Mouse (Mus musculus) liver, embryonic 14.5 days (tissue): ENCODE results near the gene Slc17a3. TPM values are rescaled to one million over a fixed set of nuclear protein-coding genes. Genes with fewer than 3 reads are reported as not detected.
A peak's percentile ranks its signal among the peaks of the same experiment; 100 is the strongest.

Source experiments
- ATAC-seq: fragments of 200-750 bp; cut with Nextera tagmentation; 2 replicates; pipeline ENCODE4 v1.8.0; 2017; ENCODE audit warnings: moderate number of reproducible peaks, mild to moderate bottlenecking, moderate library complexity; ENCODE audit not compliant: insufficient read depth
- DNase-seq, 3 experiments: peaks; one replicate each; pipeline ENCODE4 v3.0.0-alpha.2; 2012 to 2013; ENCODE audit warnings: low read depth in 3 of 3, low spot score in 3 of 3
- H3K27ac ChIP-seq: fragments of 300-500 bp; sonication (generic); 2 replicates; pipeline ENCODE4 v1.5.1; 2014; ENCODE audit warnings: moderate library complexity, mild to moderate bottlenecking, control low read depth, inconsistent platforms
- H3K27me3 ChIP-seq: fragments of 300-500 bp; sonication (generic); 2 replicates; pipeline ENCODE4 v1.6.1; 2014; ENCODE audit warnings: mild to moderate bottlenecking, low read length, moderate library complexity; ENCODE audit not compliant: control insufficient read depth, insufficient read depth
- H3K36me3 ChIP-seq: fragments of 300-500 bp; sonication (generic); replicated peaks from 2 replicates; pipeline ENCODE4 v1.6.1; 2014; ENCODE audit warnings: low read depth; ENCODE audit not compliant: control insufficient read depth, insufficient read depth
- H3K4me1 ChIP-seq, 2 experiments: fragments of 200-500 bp in 1 of 2; fragments of 300-500 bp in 1 of 2; sonication (generic) in 1 of 2; replicated peaks; 2 replicates each; pipeline ENCODE4 v1.6.1; 2012 to 2014; ENCODE audit warnings: antibody characterized with exemption in 1 of 2, inconsistent platforms in 1 of 2, low read length in 1 of 2; ENCODE audit not compliant: control insufficient read depth in 2 of 2, insufficient read depth in 2 of 2
- H3K4me2 ChIP-seq: fragments of 300-500 bp; sonication (generic); 2 replicates; pipeline ENCODE4 v1.6.1; 2014; ENCODE audit warnings: low read depth, mild to moderate bottlenecking, control low read depth, moderate library complexity
- H3K4me3 ChIP-seq, 2 experiments: fragments of 200-500 bp in 1 of 2; fragments of 300-500 bp in 1 of 2; sonication (generic) in 1 of 2; 2 replicates each; pipeline ENCODE4 v1.5.1; 2012 to 2014; ENCODE audit warnings: low read depth in 2 of 2, low read length in 2 of 2, mild to moderate bottlenecking in 2 of 2, control low read depth in 1 of 2, inconsistent platforms in 1 of 2, moderate library complexity in 1 of 2; ENCODE audit not compliant: insufficient read depth in 1 of 2
- H3K9ac ChIP-seq: fragments of 300-500 bp; sonication (generic); replicated peaks from 2 replicates; pipeline ENCODE4 v1.6.1; 2014; ENCODE audit warnings: mild to moderate bottlenecking, control low read depth, moderate library complexity
- H3K9me3 ChIP-seq: fragments of 300-500 bp; sonication (generic); 2 replicates; pipeline ENCODE4 v1.6.1; 2016; ENCODE audit warnings: low read length, mixed read lengths; ENCODE audit not compliant: control insufficient read depth
- CTCF ChIP-seq: IDR thresholded peaks from 2 replicates; pipeline ENCODE4 v1.5.1; 2016; ENCODE audit warnings: antibody characterized with exemption, low read depth, control low read depth
- EP300 ChIP-seq: IDR thresholded peaks from 2 replicates; pipeline ENCODE4 v1.6.1; 2016; ENCODE audit warnings: antibody characterized with exemption, low read depth
- WGBS: fragments of 180-500 bp; shearing (Covaris S2); extraction: QIAGEN DNeasy Blood & Tissue Kit; methylation state at CpG from one replicate; pipeline ENCODE4 v1.1.7; 2014; ENCODE audit not compliant: insufficient replicate concordance; 5-methylcytosine and 5-hydroxymethylcytosine counted together
- polyA plus RNA-seq, 2 experiments: library from polyadenylated mRNA; depleted of rRNA in 1 of 2; stranded (reverse) in 1 of 2; unstranded in 1 of 2; fragments of >200 nt; fragmentation: Nextera tagmentation in 1 of 2; extraction: Ambion mirVana in 1 of 2; gene quantifications; 2 replicates each; pipeline versions ENCODE4 v1.2.1 to v1.2.3; 2012 to 2014

The Slc17a3 gene
- polyA plus RNA-seq, 2 experiments = 3.8 to 4.7 TPM

GRCm38 (mm10) chr13:23816148-23816547 is 23.1 kb upstream of the Slc17a3 start:
- Histone ChIP-seq H3K9me3 (no peaks in the 10 kb centered on the region), H3K27ac (no peak overlapping the region), H3K36me3 (no peaks in the 10 kb centered on the region), H3K4me2 (no peak overlapping the region), H3K4me3 (no peak overlapping the region), H3K9ac (no peak overlapping the region), H3K27me3 (no peaks in the 10 kb centered on the region), H3K4me1 (no peaks in the 10 kb centered on the region)
- 35% methylated on average over 2 of the region's 2 CpGs for WGBS
- DNase-seq (no peak), ATAC-seq (no peak)
- TF ChIP-seq EP300 (no peak), CTCF (peak; percentile 37; the same call in 1 of the 2 replicates)

GRCm38 (mm10) chr13:23820179-23820940 is 18.9 kb upstream of the Slc17a3 start:
- H3K9me3 ChIP-seq = no peaks in the 10 kb centered on the region
- H3K4me1 ChIP-seq = no peaks in the 10 kb centered on the region; a peak in 1 of 4 replicates
- TF ChIP-seq EP300 (no peak), CTCF (no peak)
- H3K9ac ChIP-seq = no peak overlapping the region
- 47% methylated on average over 4 of the region's 4 CpGs for WGBS
- no peak overlapping the region for H3K4me3 ChIP-seq
- no peak for DNase-seq
- H3K4me2 ChIP-seq = no peak overlapping the region
- no peak for ATAC-seq
- H3K36me3 ChIP-seq = no peaks in the 10 kb centered on the region
- H3K27me3 ChIP-seq = no peaks in the 10 kb centered on the region
- H3K27ac ChIP-seq = no peak overlapping the region

- Histone ChIP-seq H3K27me3 (no peaks in the 10 kb centered on the region), H3K27ac (no peak overlapping the region), H3K4me1 (no peaks in the 10 kb centered on the region; a peak in 1 of 4 replicates), H3K9ac (no peak overlapping the region), H3K4me2 (no peak overlapping the region), H3K36me3 (no peaks in the 10 kb centered on the region), H3K9me3 (no peaks in the 10 kb centered on the region), H3K4me3 (no peak overlapping the region)
- DNase-seq (no peak), ATAC-seq (no peak)
- TF ChIP-seq CTCF = no peak
- no peak for TF ChIP-seq EP300
- WGBS = 51% methylated on average over 3 of the region's 3 CpGs
Measured at GRCm38 (mm10) chr13:23822213-23822612, 17.0 kb upstream of the Slc17a3 start.

GRCm38 (mm10) chr13:23826606-23827005 is 12.6 kb upstream of the Slc17a3 start:
- ATAC-seq (no peak), DNase-seq (no peak)
- no peak for TF ChIP-seq CTCF
- no peak for TF ChIP-seq EP300
- H3K36me3 ChIP-seq = no peaks in the 10 kb centered on the region
- no peaks in the 10 kb centered on the region for H3K9me3 ChIP-seq
- H3K9ac ChIP-seq = no peak overlapping the region
- no peaks in the 10 kb centered on the region for H3K27me3 ChIP-seq
- 44% methylated on average over 3 of the region's 3 CpGs for WGBS
- H3K4me2 ChIP-seq = no peak overlapping the region
- peaks cover 0 to 3% of the 10 kb centered on the region in 2 experiments; a peak in 2 of 4 replicates for H3K4me1 ChIP-seq
- H3K4me3 ChIP-seq = no peak overlapping the region
- H3K27ac ChIP-seq = no peak overlapping the region

- Histone ChIP-seq H3K27ac (no peak overlapping the region), H3K4me2 (no peak overlapping the region), H3K27me3 (no peaks in the 10 kb centered on the region), H3K9me3 (no peaks in the 10 kb centered on the region), H3K9ac (no peak overlapping the region), H3K36me3 (no peaks in the 10 kb centered on the region), H3K4me1 (no peaks in the 10 kb centered on the region; a peak in 1 of 4 replicates), H3K4me3 (no peak overlapping the region)
- ATAC-seq (no peak), DNase-seq (peak in 2 of 3 experiments; percentile 14 to 25)
- 11% methylated on average over 6 of the region's 6 CpGs for WGBS
- TF ChIP-seq CTCF = peak; percentile 69
- no peak for TF ChIP-seq EP300
Measured at GRCm38 (mm10) chr13:23833053-23833452, 6.2 kb upstream of the Slc17a3 start.
